Mouse (Mus musculus): ENCODE data around the gene Zzz3.
A peak's percentile ranks its signal among the peaks of the same experiment; 100 is the strongest.

Gene Zzz3

GRCm38 (mm10) chr3:152395350-152396277 lies at the start of gene Zzz3:
Gene Zzz3, plus strand, starts transcription at chr3:152395473.
- ATAC-seq (ENCODE audit: insufficient number of reproducible peaks, low FRiP score, low TSS enrichment), result peak; percentile 90

DNA sequence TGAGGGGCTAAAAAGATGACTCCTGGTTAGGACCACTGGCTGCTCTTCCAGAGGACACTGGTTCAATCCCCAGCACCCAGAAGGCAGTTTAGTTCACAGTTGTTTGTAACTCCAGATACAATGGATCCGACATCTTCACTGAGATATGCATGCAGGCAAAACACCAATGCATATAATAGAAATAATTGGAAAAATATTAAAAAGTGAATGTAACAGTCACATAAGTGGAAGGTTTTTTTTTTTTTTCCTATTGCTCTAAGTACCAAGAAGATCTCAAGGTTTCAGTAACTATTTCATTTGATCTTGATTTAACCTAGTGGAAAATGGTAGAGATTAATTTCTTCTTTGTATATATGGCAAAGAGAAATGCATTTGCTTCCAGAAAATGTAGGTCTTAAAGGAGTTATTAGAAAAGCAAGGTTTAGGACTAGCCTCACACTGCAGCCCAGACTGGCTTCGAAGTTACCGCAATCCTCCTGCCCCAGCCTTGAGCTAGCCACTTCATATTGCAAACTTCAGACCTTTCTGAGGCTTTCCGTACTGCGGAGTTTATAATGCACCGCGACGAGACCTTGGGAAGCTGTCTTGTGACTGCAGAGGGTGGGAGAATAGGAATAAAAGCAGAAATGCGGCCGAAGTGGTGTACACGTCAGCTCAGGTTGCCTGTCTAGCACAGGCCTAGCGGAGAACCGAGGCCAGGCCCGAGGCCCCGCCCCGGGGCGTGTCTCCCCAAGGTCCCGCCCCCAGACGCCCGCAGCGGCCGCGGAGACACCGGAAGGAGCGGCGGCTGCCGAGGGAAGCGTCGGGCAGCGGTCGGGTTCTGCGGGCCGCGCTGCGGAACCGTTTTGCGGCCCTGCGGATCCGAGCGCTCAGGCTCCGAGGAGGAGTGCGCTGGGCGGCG lies 49.3 kb upstream of the Zzz3 start, which contains the start of gene Usp33:
TSS of gene Usp33 (plus strand) at position 747 of the 901 bp plus-strand sequence.
- peak; percentile 95 for ATAC-seq (ENCODE audit: insufficient number of reproducible peaks, low FRiP score, low TSS enrichment)

- ATAC-seq (ENCODE audit: insufficient number of reproducible peaks, low FRiP score, low TSS enrichment), result no peak
These were observed 48.6 kb upstream of the Zzz3 start for GRCm38 (mm10) chr3:152346633-152347141.

- ATAC-seq (ENCODE audit: insufficient number of reproducible peaks, low FRiP score, low TSS enrichment), result no peak
These were observed 48.0 kb upstream of the Zzz3 start for GRCm38 (mm10) chr3:152347227-152347626.

GRCm38 (mm10) chr3:152348011-152348830 lies 47.1 kb upstream of the Zzz3 start:
- ATAC-seq (ENCODE audit: insufficient number of reproducible peaks, low FRiP score, low TSS enrichment), result no peak

- no peak for ATAC-seq (ENCODE audit: insufficient number of reproducible peaks, low FRiP score, low TSS enrichment)
These were observed 44.8 kb upstream of the Zzz3 start for GRCm38 (mm10) chr3:152350431-152350830.

DNA sequence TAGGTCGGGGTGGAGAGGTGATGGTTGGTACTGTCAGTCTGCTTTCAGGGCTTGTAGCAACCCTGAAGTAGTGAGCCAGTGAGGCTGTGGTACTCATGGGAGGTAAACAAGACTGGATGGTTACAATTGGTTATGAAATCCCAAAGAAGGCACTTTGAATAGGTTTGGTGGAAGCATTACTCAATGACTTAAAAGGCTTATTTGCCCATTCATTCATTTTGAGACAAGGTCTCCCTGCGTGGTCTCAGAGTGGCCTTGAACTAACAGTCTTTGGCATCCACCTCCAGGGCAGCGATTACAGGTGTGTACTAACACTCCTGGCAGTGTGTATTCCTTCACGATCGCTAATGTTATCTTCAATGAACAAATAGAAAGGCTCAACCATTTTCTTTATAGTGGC lies 44.3 kb upstream of the Zzz3 start:
- no peak for ATAC-seq (ENCODE audit: insufficient number of reproducible peaks, low FRiP score, low TSS enrichment)

- ATAC-seq (ENCODE audit: insufficient number of reproducible peaks, low FRiP score, low TSS enrichment), result no peak
These were observed 43.0 kb upstream of the Zzz3 start for GRCm38 (mm10) chr3:152352289-152352688.

DNA sequence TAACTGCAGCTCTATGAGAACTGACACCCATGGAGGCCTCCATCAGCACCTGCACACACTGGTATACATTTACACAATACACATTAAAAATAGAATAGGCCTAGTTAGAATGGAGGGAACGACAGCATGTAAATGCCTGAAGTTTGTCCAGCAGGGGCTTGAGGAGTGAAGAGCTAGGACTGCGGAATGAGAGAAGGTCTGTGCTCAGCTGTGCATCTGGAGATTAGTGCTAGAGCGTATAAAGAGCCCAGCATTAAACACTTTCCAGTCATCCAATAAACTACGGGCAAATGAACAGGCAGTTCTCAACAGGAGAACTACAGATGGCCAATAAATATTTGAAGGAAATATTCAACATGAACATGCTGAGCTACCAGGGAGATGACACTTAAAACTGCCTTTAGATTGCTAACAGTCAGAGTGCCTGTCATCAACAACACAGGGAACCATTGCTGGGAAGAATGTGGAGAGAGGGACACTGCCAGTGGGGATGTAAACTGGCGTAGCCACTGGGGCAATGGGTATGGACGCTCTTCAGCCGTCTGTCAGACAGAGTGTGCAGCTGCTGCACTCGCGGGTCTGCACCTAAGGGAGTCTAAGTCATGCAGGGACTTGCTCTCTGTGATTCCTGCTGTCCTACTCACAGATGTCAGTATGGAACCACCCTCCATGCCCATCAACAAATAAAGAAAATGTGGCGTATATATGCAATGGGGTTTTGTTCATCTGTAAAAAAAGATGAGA lies 41.7 kb upstream of the Zzz3 start:
- ATAC-seq (ENCODE audit: insufficient number of reproducible peaks, low FRiP score, low TSS enrichment), result 0 out of 2 replicates have a peak, but pooled peaks have one; percentile 28

GRCm38 (mm10) chr3:152355361-152355760 lies 39.9 kb upstream of the Zzz3 start:
- ATAC-seq (ENCODE audit: insufficient number of reproducible peaks, low FRiP score, low TSS enrichment), result no peak

- ATAC-seq (ENCODE audit: insufficient number of reproducible peaks, low FRiP score, low TSS enrichment), result 0 out of 2 replicates have a peak, but pooled peaks have one; percentile 31
These were observed 38.5 kb upstream of the Zzz3 start for GRCm38 (mm10) chr3:152356751-152357150.

- peak; percentile 57; the same call in 1 of the 2 replicates for ATAC-seq (ENCODE audit: insufficient number of reproducible peaks, low FRiP score, low TSS enrichment)
These were observed 36.1 kb upstream of the Zzz3 start for GRCm38 (mm10) chr3:152359151-152359550.

DNA sequence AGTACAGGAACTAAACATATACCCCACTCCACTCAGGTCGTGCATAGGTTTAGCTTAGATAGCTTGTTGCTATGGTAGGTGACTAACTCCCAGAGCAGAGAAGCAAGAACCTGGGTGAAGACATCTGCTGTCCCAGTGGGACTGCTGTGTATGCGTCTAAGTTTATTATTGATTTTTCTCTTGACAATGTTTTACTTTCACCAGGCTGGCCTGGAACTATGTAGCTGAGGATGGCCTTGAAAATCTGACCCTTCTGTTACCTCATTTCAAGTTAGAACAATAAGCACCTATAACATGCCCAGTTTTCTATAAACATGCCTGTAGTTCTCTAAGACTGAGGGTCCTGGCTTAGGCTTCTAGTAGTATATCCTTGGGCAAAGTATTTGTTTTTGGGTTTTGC lies 31.1 kb upstream of the Zzz3 start:
- ATAC-seq (ENCODE audit: insufficient number of reproducible peaks, low FRiP score, low TSS enrichment), result no peak

DNA sequence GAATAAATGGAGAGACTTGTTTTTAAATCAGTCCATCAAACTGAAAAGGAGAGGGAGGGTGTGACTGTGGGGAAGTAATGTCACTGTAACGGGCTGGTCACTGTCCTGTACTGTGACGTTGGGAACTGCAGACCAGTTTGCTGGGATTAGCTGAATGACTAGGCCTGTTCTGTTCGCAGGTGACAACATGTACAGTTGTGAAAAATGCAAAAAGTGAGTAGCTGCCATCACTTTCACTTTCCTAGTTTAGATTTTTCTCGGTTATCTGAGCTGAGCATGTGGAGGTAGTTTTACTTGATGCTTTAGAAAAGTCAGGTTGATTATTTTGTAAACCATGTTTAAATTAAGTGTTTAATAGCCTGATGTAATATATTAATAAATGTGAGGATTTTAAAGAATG lies 19.2 kb upstream of the Zzz3 start:
- ATAC-seq (ENCODE audit: insufficient number of reproducible peaks, low FRiP score, low TSS enrichment), result no peak

DNA sequence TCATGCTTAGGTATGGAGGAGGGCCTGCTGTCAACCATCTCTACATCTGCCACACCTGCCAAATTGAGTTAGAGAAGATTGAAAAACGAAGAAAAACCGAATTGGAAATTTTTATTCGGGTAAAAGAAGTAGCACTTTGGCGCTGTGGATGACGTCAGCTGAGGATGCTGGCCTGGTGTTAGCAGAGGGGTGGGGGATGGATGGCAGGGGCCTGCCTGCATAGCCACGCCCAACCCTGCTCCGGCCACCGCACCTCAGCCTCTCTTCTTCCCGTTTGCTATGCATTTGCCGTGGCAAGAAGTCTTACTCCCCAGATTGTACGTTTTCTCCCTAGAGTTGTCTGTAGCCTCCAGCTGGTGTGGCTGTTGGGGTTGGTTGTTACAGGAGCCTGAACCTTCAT lies 11.2 kb upstream of the Zzz3 start:
- no peak for ATAC-seq (ENCODE audit: insufficient number of reproducible peaks, low FRiP score, low TSS enrichment)

- peak; percentile 81 for ATAC-seq (ENCODE audit: insufficient number of reproducible peaks, low FRiP score, low TSS enrichment)
These were observed 1.2 kb downstream of the Zzz3 start for GRCm38 (mm10) chr3:152396278-152396987.

- ATAC-seq (ENCODE audit: insufficient number of reproducible peaks, low FRiP score, low TSS enrichment), result peak; percentile 26; the same call in 1 of the 2 replicates
These were observed 1.7 kb downstream of the Zzz3 start for GRCm38 (mm10) chr3:152396988-152397314.

GRCm38 (mm10) chr3:152397335-152397940 lies 2.2 kb downstream of the Zzz3 start:
- ATAC-seq (ENCODE audit: insufficient number of reproducible peaks, low FRiP score, low TSS enrichment), result no peak
